Comparison of ENCODE assay signal across 19 mouse cellular contexts in the genomic region with DNA sequence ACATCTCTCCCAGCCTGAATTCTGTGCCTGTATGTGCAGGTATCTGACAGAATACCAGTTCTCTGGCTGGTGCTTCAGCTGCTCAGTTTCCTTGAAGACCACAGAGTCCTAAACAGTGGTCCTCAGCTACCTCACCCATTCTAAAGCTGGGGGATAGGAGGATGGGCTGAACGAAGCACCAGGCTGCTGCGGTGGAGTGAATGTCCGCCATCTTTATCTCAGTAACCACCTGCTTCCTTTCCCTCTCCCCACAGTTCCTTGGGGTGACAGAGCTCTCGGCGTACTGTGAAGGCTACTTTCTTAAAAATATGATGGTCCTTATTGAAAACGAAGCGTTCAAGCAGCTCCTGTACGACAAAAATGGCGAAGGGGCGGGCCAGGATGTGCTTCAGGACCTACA.
"Had no signal": no experiment of that assay in that cellular context is flagged by ENCODE, and none has a peak within 500 bp of the region (broad histone marks: within the 10 kb centered on the region; RNA-seq: fewer than 3 reads in every experiment).

No protein-coding gene starts in this region.

- H3K9me3 ChIP-seq: liver, embryonic 13.5 days; liver, embryonic 15.5 days; lung, embryonic 15.5 days; midbrain, embryonic 13.5 days; midbrain, embryonic 15.5 days; neural tube, embryonic 12.5 days had no signal

- DNase-seq: liver, embryonic 13.5 days; liver, postnatal 0 days; lung, adult 2 months; lung, postnatal 14 days; lung, postnatal 36 days; retina, postnatal 1 day; right cerebral cortex, adult 18-20 months; right cerebral cortex, postnatal 25 days; right cerebral cortex, postnatal 4 days; spleen, adult 18-20 months; thymus, adult 18-20 months; thymus, postnatal 14 days; thymus, postnatal 36 days had no signal

- H3K4me1 ChIP-seq: liver, embryonic 13.5 days; liver, embryonic 15.5 days; midbrain, embryonic 15.5 days; neural tube, embryonic 12.5 days had no signal

- H3K4me3 ChIP-seq: liver, embryonic 13.5 days; liver, embryonic 15.5 days; lung, embryonic 15.5 days; midbrain, embryonic 13.5 days; midbrain, embryonic 15.5 days; neural tube, embryonic 12.5 days had no signal

- H3K27me3 ChIP-seq: liver, embryonic 13.5 days; liver, embryonic 15.5 days; lung, embryonic 15.5 days; midbrain, embryonic 13.5 days; midbrain, embryonic 15.5 days; neural tube, embryonic 12.5 days had no signal

- ATAC-seq: liver, postnatal 0 days; lung, postnatal 0 days; midbrain, embryonic 13.5 days; midbrain, embryonic 15.5 days had no signal

- H3K36me3 ChIP-seq: liver, embryonic 13.5 days; liver, embryonic 15.5 days; lung, embryonic 15.5 days; midbrain, embryonic 13.5 days; neural tube, embryonic 12.5 days had no signal
